Mouse (Mus musculus) liver, embryonic 14.5 days (tissue): ENCODE results near the gene Nrxn1.

Source experiments
- CTCF ChIP-seq: IDR thresholded peaks from 2 replicates; pipeline ENCODE4 v1.5.1; 2016; ENCODE audit warnings: antibody characterized with exemption, low read depth, control low read depth
- EP300 ChIP-seq: IDR thresholded peaks from 2 replicates; pipeline ENCODE4 v1.6.1; 2016; ENCODE audit warnings: antibody characterized with exemption, low read depth

DNA sequence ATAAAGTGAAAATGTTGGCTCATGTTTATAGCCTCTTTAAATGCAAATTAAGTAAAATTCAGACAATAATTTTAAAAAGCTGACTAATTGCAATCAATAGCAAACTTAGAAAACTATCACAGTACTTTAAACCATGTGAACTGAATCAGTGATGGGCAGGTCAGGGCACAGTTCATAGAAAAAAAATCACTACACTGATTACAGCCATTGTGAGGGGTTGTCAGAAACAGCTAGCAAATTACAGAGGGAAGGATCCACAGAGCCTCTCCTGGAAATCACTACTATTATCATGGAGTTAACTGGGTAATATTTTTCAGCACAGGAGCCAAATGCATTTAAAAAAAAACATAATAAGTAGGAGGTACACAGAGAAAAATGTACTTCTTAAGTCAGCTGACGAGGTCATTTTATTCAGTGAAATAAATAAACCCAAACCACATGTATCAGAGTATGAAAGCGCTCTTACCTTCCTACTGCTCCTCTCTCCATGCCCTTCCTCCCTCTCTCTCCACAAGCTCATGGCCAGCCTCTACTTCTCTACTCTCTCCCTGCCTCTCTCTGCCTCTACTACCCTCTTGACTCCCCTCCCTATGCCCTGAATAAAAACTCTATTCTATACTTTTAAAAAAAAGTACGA is 304.3 kb downstream of the Nrxn1 start:
- TF ChIP-seq EP300 (no peak), CTCF (no peak)
